Mouse (Mus musculus): Measurements from ENCODE around the gene Bri3. TPM values are rescaled to one million over a fixed set of nuclear protein-coding genes. Genes with fewer than 3 reads are reported as not detected.

Bri3 gene
- polyA plus RNA-seq, 1 experiment: 69.0 TPM

DNA sequence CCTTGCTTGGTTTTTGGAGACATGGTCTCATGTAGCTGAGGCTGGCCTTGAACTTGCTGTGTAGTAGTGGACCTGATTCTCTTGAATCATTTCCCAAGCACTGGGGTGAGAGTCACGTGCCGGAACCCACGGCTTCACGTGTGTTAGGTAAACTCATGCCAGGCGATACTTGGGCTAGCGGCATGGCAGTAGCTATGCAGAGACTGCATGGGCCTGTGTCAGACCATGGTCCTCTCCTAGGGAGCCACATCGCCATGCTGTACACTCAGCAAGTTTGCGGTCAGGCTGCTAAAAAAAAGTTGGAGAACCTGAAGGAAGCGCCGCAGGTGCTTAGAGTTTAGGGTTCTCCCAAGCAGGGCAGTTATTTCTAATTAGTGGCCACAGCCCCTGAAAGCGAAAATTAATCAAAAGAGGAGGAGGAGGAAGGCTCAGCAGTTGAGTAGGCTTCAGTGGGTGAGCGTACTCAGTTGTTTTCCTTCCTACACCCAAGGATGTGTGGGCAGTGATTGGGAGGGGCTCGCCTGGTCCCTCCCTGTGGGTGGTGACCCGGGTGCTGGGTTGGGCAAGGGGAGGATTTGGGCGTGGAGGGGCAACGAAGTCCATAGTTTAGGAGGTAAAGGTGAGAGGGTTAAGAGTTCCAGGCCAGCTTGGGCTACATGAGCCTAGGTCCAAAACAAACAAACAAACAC, 10.0 kb downstream of the Bri3 start:
- no peak for TF ChIP-seq GATA1 (IDR thresholded peaks at IDR 0.05; ENCODE audit: low read length)

DNA sequence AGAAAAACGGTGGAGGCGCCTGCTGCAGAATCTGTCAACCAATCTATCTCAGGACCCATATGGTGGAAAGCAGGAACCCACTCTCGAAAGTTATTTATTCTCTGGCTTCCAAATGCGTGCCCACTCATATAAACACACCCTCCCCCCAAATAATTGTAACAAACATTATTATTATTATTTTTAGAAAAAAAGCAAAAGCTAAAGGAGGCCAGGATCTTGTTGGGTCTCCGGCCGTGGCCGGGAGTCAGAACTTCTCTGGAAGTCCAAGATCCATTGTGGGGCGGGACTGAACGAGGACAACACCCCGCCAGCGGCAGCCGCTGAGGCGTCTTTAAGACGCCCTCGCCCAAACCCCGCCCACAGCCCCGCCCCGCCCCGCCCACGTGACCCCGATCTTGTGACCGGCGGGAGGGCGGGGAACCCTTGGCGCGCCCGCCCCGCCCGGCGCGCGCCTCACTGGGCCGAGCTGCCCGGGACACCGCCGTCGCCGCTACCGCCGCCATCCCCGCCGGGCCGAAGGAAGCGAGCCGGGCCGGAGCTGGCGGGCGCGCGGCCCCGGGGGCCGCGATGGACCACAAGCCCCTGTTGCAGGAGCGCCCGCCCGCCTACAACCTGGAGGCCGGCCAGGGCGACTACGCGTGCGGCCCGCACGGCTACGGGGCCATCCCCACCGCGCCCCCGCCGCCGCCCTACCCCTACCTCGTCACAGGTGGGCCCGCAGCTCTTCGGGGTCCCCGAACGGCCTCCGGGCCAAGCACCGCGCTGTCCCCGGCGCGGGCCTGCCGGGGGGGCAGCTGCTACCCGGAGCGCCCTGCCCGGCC, 10.8 kb downstream of the Bri3 start:
- TF ChIP-seq GATA1 (IDR thresholded peaks at IDR 0.05; ENCODE audit: low read length): no peak

DNA sequence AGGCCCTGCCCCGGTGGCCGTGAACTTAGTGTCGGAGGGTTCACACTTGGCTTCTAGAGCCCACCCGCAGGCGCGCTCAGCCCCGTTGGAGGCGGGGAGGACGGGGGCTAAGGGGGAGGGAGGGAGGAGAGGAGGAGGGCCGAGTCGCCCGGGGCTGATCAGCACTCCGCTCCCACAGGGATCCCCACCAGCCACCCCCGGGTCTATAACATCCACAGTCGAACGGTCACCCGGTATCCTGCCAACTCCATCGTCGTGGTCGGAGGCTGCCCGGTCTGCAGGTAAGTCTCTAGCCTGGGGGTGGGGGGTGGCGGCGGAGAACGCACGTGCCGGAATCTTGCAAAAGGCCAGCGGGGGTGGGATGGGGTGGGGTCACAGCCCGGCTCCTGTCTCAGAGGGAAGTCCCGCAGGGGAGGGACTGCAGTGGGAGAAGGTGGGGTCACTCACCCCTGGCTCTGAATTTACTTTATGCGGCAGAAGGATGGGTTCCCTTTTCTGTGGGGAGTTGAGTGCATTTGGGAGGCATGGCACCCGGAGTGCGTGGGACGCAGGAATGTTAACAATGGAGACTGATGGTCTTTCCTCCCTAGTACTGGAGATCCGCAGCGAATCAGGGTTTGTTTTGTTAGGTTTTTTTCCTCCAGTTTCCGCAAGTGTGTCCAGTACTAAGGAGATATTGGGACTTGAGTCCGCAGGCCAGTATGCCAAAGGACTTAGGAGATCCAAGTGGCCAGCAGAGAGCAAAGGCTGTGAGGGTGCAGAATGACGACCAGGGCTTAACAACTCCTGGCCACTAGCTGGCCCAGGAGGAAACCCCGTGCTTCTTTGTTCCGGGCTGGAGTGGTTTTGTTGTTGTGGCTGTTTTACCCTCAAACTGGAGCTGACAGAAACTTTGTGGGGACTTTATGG, 11.6 kb downstream of the Bri3 start:
- TF ChIP-seq GATA1 (IDR thresholded peaks at IDR 0.05; ENCODE audit: low read length): no peak

DNA sequence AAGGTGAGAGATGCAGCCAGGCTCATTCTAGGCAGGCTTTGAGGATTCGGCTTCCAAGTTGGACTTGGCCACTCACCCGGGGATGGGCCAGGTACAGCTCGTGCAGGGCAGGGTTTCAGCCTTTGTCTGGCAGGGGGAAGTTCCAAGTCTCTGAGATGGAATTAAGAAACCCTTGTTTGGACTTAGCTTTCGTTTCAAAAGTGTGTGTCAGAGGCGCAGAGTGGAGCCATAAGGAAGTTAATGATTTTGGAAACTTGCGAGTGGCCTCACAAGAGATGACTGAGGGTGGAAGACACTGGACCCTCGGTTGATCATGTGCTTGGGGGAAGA, 12.3 kb downstream of the Bri3 start:
- TF ChIP-seq GATA1 (IDR thresholded peaks at IDR 0.05; ENCODE audit: low read length): no peak

DNA sequence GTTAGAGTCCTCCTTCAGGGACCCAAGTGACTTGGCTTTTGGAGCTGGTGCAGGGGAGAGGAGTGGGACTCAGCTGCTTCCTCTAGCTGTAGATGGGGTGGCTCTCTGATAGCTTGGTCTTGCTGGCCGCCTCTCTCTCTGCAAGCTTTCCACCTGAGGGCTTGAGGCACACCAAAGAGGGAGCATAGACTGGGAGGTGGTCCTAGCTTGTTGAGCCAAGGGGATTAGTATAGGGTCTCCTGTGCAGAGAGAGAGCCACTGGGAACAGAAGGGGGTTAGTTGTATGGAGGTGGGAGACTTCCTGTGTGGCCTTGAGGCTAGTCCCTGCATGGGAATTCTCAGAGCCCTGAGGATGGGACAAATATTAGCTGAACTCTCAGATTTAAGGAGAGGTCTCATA, 12.7 kb downstream of the Bri3 start:
- TF ChIP-seq GATA1 (IDR thresholded peaks at IDR 0.05; ENCODE audit: low read length): no peak

DNA sequence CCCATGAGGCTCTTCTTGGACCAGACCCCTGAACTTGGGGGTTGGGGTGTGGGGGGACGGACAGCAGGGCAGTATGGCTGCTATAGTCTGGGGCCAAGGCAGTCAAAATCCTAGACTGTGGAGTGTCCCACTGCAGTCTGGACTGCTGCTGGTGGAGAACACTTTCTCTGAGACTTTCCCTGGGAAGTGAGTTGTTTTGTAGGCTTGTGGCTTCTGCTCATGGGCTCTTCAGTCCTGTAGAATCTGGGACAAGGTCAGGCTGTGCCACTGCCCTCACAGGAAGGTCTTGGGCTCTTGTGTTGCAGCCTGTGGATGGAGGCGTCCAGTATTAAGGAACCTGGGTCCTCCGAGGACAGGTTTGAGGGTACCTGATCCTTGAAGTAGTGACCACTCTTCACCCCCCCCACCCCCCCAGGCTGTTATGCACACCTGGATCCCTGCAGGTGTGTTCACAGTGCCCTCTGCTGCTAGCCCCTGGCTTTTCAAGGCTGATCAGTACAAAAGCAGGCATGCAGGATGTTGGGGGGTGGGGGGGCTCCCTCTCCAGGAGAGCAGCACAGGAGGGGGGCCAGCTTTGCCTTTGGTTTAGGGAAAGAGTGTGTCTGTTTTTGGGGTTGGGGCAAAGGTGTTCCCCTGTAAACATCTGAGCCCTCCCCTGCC, 13.3 kb downstream of the Bri3 start:
- no peak for TF ChIP-seq GATA1 (IDR thresholded peaks at IDR 0.05; ENCODE audit: low read length)

DNA sequence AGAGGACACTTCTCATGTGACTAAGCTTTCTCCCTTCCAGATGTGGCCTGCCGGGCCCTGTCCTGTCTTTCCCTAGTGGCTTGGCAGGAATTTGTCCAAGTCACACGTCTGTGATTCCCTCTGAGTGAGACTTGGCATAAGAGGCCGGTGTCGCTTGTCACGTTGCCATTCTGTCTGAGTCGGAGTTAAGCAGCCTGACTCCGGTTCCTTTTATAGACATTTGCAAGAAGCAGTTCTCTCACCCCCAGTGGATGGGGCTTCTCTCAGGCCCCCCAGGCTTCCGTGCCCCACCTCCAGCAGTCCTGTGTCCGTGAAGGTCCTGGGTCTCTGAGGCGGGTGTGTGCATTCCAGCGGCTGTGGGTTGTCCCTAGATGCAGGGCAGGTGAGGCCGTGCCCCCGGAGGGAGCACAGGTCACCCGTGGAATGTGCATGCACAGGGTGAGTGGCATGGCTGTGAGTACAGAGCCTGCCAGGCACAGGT, 13.9 kb downstream of the Bri3 start:
- no peak for TF ChIP-seq GATA1 (IDR thresholded peaks at IDR 0.05; ENCODE audit: low read length)

DNA sequence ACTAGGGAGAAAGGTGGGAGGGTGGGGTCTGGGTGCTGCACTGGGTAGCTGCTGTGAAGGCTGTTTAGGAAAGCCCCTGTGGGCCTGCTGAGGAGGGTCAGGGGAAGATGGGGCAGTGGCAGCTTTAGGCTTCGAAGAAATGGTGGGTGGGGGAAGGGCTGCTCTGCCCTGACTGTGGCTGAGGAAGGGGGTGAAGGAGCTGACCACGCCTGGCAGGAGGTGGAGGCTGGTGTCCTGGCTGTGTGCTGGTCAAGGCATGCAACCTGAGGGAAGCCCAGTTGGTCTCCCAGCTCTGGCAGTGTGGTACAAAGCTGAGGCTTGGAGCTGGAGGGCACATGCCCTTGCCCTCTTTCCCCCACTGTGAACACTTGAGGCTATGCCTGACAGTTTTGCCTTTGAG, 14.4 kb downstream of the Bri3 start:
- no peak for TF ChIP-seq GATA1 (IDR thresholded peaks at IDR 0.05; ENCODE audit: low read length)

DNA sequence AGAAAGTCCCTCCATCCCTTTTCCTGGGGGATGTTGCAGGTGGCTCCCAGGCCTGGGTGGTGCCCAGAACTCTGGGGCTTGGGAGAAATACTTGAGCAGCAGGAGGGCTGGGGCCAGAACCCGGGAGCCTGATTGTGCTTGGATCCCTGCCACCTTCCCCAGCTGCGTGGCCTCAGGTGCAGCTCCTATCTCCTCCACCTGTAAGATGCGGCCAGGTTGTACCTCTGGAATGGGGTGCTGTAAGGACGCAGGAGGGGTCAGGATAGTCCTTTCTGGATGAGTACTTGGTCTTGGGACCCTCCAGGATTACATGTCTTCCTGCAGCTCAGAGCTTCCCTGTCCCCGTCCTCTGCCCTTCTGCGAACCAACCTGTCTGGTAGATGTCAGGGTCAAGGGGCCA, 15.0 kb downstream of the Bri3 start:
- TF ChIP-seq GATA1 (IDR thresholded peaks at IDR 0.05; ENCODE audit: low read length): no peak

DNA sequence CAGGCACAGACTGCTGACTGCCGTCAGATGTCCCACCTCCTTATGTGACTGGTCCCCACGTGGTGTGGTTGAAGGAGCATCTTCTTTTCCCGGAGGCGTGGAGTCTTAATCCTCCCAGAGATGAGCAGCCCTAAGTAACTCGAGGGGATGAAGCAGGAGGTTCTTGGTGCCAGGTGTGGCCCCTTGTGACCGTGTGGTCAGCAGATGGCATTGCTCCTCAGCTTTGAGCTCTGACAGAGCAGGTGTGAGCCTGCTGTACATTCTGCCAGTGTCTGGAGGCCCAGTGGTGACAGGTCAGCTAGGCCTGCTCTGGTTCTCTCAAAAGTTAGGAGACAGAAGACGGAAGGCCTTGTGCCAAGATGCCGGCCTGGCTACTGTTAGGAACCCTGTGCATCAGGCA, 16.2 kb downstream of the Bri3 start:
- no peak for TF ChIP-seq GATA1 (IDR thresholded peaks at IDR 0.05; ENCODE audit: low read length)

DNA sequence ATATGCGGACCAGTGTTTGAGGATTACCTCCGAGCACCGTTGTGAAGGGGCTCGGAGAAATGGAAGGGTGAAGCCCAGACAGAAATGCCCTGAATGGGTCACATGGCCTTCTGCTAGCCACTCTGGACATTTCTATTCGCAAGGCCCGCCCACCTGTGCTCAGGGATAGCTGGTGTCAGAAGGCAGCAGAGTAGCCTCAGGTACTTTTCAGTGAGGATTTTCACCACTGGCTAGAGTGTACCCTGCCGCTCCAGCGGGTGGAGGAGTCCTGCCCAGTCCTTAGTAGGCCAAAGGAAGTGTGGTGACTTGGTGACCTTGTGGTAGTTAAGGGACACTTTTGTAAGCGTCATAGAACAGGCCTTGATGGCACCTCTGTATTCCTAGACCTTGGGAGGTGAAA, 17.1 kb downstream of the Bri3 start:
- TF ChIP-seq GATA1 (IDR thresholded peaks at IDR 0.05; ENCODE audit: low read length): no peak

DNA sequence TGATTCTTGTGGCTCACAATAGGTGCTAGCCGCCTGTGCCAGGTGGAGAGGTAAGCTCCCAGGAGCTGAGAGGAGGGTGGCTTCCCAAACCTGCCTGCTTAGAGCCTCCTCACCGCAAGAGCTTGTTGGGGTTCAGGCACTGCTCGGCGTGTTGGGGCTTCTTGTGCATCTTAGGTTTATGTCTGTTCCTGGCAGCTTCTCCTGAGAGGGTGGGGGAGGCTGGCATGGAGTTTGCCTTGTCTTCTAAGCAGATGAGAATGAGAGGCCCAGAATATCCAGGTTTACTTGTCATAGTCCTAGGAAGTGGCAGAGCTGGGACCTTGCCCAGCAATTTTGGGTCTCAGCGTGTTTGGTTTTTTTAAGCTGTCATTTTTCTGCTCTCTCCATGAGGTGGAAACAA, 17.6 kb downstream of the Bri3 start:
- no peak for TF ChIP-seq GATA1 (IDR thresholded peaks at IDR 0.05; ENCODE audit: low read length)

DNA sequence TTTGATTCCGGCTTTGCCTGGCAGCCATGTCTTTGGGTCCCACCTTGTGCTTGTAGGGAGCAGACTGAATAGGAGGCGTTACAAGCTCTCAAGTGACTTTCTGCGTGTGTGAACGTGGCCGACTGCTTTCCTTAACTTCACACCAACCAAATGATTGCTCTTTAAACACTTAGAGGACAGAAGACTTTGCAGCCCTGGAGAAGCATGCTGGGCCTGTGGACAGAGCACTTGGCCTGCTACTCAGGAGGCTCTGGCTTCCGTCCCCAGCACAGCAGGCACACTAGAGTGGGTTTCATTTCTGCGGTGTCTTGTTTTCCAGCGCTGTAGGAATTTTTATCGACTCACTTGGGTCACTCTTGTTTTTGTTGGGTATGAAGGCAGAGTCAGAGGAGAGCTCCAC, 18.8 kb downstream of the Bri3 start:
- no peak for TF ChIP-seq GATA1 (IDR thresholded peaks at IDR 0.05; ENCODE audit: low read length)

DNA sequence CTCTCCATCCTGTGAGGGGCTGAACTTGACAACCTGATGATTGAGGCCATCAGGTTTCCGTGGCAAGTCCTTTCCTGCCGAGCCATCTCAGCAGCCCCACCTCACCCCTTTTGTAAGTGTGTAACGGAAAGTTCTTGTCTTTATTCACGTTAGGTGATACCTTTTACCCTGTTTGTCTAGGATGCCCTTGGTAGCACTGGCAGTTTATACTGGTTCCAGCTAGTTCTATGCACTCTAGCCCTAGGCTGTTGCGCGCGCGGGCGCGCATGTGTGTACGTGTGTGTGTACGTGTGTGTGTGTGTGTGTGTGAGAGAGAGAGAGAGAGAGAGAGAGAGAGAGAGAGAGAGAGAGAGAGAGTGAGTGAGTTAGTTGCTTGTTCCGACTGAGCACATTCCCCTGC, 19.3 kb downstream of the Bri3 start:
- TF ChIP-seq GATA1 (IDR thresholded peaks at IDR 0.05; ENCODE audit: low read length): no peak

DNA sequence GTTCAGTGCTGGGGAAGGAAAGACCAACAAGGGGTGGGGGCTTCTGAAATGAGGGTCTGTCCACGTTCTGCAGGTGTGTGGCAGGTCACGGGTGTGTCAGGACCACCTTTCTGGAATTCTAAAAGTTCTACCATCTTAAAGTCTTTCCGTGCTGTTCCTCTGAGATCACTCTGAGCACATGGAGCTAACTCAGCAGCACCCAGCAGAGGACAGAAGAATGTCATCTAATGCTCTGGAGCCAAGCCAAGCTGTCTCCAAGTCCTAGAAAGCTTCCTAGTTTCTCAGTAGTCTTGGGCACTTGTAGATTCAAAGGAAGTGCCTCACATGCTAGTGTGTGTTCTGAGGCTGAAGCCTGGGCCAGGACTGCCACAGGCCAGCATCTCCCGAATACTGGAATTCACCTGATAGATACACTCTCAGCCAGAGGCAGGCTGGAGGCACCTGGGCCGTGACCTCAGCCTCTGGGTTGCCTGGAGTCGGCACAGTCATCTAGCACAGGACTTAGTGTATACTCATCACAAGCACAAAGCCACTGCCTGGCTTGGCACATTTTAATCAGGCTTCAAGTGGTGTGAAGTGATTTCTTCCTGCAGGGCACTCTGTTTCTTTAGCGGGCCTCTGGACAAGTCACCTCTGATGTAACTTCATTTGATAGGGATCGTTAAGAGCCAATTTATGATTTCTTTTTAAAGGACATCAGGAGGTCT, 23.5 kb downstream of the Bri3 start:
- TF ChIP-seq GATA1 (IDR thresholded peaks at IDR 0.05; ENCODE audit: low read length): no peak

Data from G1E-ER4 (cell line).